Mouse (Mus musculus): Measurements from ENCODE around the gene Cst9.

GRCm38 (mm10) chr2:148825986-148826385, 9.0 kb upstream of the Cst9 start:
- TF ChIP-seq CTCF (IDR thresholded peaks at IDR 0.05; ENCODE audit: low read depth) (no peak), EP300 (optimal IDR thresholded peaks at IDR 0.05) (no peak)

Measured in stomach, postnatal 0 days (tissue).